Mouse (Mus musculus): ENCODE data around the gene Susd1. TPM values are rescaled to one million over a fixed set of nuclear protein-coding genes. Genes with fewer than 3 reads are reported as not detected.

Gene Susd1
- total and polyA plus RNA-seq, 3 experiments, result 1.5 to 2.3 (median 1.6) TPM

- Histone ChIP-seq H3K27me3 (ENCODE audit: control insufficient read depth, insufficient read depth, low read length) (no peaks in the 10 kb centered on the region), H3K9ac (ENCODE audit: low read depth, low read length) (no peak overlapping the region), H3K36me3 (ENCODE audit: control insufficient read depth, insufficient read depth, low read length) (no peaks in the 10 kb centered on the region), H3K4me1 (ENCODE audit: control insufficient read depth, insufficient read depth, low read length) (no peaks in the 10 kb centered on the region), H3K79me2 (replicated peaks; ENCODE audit: control insufficient read depth, insufficient read depth, low read length) (no peaks in the 10 kb centered on the region), H3K4me3 (no peak overlapping the region), H3K27ac (no peak overlapping the region)
- DNase-seq, result no peak
- intact Hi-C loops (cut with DNase I), result no loop called here
- TF ChIP-seq POLR2A (IDR thresholded peaks at IDR 0.05; ENCODE audit: insufficient read depth, low read depth, low read length), result no peak
- TF ChIP-seq CTCF (IDR thresholded peaks at IDR 0.05), result no peak
- no peak for TF ChIP-seq EP300 (IDR thresholded peaks at IDR 0.05; ENCODE audit: insufficient read depth, low read depth, low read length)
- 62% methylated on average over 6 of the region's 6 CpGs for WGBS
These were observed 9.3 kb downstream of the Susd1 start for GRCm38 (mm10) chr4:59429128-59429527.

- Histone ChIP-seq H3K4me1 (ENCODE audit: control insufficient read depth, insufficient read depth, low read length) (no peaks in the 10 kb centered on the region), H3K9ac (ENCODE audit: low read depth, low read length) (no peak overlapping the region), H3K4me3 (no peak overlapping the region), H3K36me3 (ENCODE audit: control insufficient read depth, insufficient read depth, low read length) (no peaks in the 10 kb centered on the region), H3K27ac (no peak overlapping the region), H3K79me2 (replicated peaks; ENCODE audit: control insufficient read depth, insufficient read depth, low read length) (no peaks in the 10 kb centered on the region), H3K27me3 (ENCODE audit: control insufficient read depth, insufficient read depth, low read length) (no peaks in the 10 kb centered on the region)
- TF ChIP-seq EP300 (IDR thresholded peaks at IDR 0.05; ENCODE audit: insufficient read depth, low read depth, low read length), result no peak
- no peak for TF ChIP-seq POLR2A (IDR thresholded peaks at IDR 0.05; ENCODE audit: insufficient read depth, low read depth, low read length)
- TF ChIP-seq CTCF (IDR thresholded peaks at IDR 0.05), result no peak
- intact Hi-C loops (cut with DNase I), result no loop called here
- no peak for DNase-seq
- WGBS, result 92% methylated on average over 5 of the region's 5 CpGs
These were observed 12.0 kb downstream of the Susd1 start for GRCm38 (mm10) chr4:59426429-59426828.

- TF ChIP-seq EP300 (IDR thresholded peaks at IDR 0.05; ENCODE audit: insufficient read depth, low read depth, low read length) (no peak), POLR2A (IDR thresholded peaks at IDR 0.05; ENCODE audit: insufficient read depth, low read depth, low read length) (no peak), CTCF (IDR thresholded peaks at IDR 0.05) (no peak)
- intact Hi-C loops (cut with DNase I), result no loop called here
- no peak for DNase-seq
These were observed 15.6 kb downstream of the Susd1 start for GRCm38 (mm10) chr4:59422808-59423207.

GRCm38 (mm10) chr4:59422025-59422783 is 16.2 kb downstream of the Susd1 start:
- H3K4me1 ChIP-seq (ENCODE audit: control insufficient read depth, insufficient read depth, low read length), result no peaks in the 10 kb centered on the region
- no peak for DNase-seq
- no peaks in the 10 kb centered on the region for H3K27me3 ChIP-seq (ENCODE audit: control insufficient read depth, insufficient read depth, low read length)
- no peak overlapping the region for H3K4me3 ChIP-seq
- H3K79me2 ChIP-seq (replicated peaks; ENCODE audit: control insufficient read depth, insufficient read depth, low read length), result no peaks in the 10 kb centered on the region
- no peak overlapping the region for H3K9ac ChIP-seq (ENCODE audit: low read depth, low read length)
- no peaks in the 10 kb centered on the region for H3K36me3 ChIP-seq (ENCODE audit: control insufficient read depth, insufficient read depth, low read length)
- intact Hi-C loops (cut with DNase I), result no loop called here
- 73% methylated on average over 5 of the region's 5 CpGs for WGBS
- no peak overlapping the region for H3K27ac ChIP-seq
- TF ChIP-seq CTCF (IDR thresholded peaks at IDR 0.05) (no peak), POLR2A (IDR thresholded peaks at IDR 0.05; ENCODE audit: insufficient read depth, low read depth, low read length) (no peak), EP300 (IDR thresholded peaks at IDR 0.05; ENCODE audit: insufficient read depth, low read depth, low read length) (no peak)

More at GRCm38 (mm10) chr4:59422808-59423207, 15.6 kb downstream of the Susd1 start:
- Histone ChIP-seq H3K27me3 (ENCODE audit: control insufficient read depth, insufficient read depth, low read length) (no peaks in the 10 kb centered on the region), H3K79me2 (replicated peaks; ENCODE audit: control insufficient read depth, insufficient read depth, low read length) (no peaks in the 10 kb centered on the region), H3K4me1 (ENCODE audit: control insufficient read depth, insufficient read depth, low read length) (no peaks in the 10 kb centered on the region), H3K4me3 (no peak overlapping the region), H3K36me3 (ENCODE audit: control insufficient read depth, insufficient read depth, low read length) (no peaks in the 10 kb centered on the region), H3K9ac (ENCODE audit: low read depth, low read length) (no peak overlapping the region), H3K27ac (no peak overlapping the region)

- DNase-seq, result no peak
- Histone ChIP-seq H3K4me3 (no peak overlapping the region), H3K36me3 (ENCODE audit: control insufficient read depth, insufficient read depth, low read length) (no peaks in the 10 kb centered on the region), H3K4me1 (ENCODE audit: control insufficient read depth, insufficient read depth, low read length) (no peaks in the 10 kb centered on the region), H3K9ac (ENCODE audit: low read depth, low read length) (no peak overlapping the region), H3K79me2 (replicated peaks; ENCODE audit: control insufficient read depth, insufficient read depth, low read length) (no peaks in the 10 kb centered on the region), H3K27ac (no peak overlapping the region), H3K27me3 (ENCODE audit: control insufficient read depth, insufficient read depth, low read length) (no peaks in the 10 kb centered on the region)
- intact Hi-C loops (cut with DNase I), result no loop called here
- WGBS, result 61% methylated on average over 5 of the region's 5 CpGs
- TF ChIP-seq EP300 (IDR thresholded peaks at IDR 0.05; ENCODE audit: insufficient read depth, low read depth, low read length), result no peak
- no peak for TF ChIP-seq POLR2A (IDR thresholded peaks at IDR 0.05; ENCODE audit: insufficient read depth, low read depth, low read length)
These were observed 17.1 kb downstream of the Susd1 start for GRCm38 (mm10) chr4:59421369-59421746.

- intact Hi-C loops (cut with DNase I), result no loop called here
- H3K36me3 ChIP-seq (ENCODE audit: control insufficient read depth, insufficient read depth, low read length), result no peaks in the 10 kb centered on the region
- no peak for TF ChIP-seq EP300 (IDR thresholded peaks at IDR 0.05; ENCODE audit: insufficient read depth, low read depth, low read length)
- no peak for TF ChIP-seq CTCF (IDR thresholded peaks at IDR 0.05)
- no peak for TF ChIP-seq POLR2A (IDR thresholded peaks at IDR 0.05; ENCODE audit: insufficient read depth, low read depth, low read length)
- H3K79me2 ChIP-seq (replicated peaks; ENCODE audit: control insufficient read depth, insufficient read depth, low read length), result no peaks in the 10 kb centered on the region
- H3K4me3 ChIP-seq, result no peak overlapping the region
- WGBS, result 84% methylated on average over 7 of the region's 7 CpGs
- H3K4me1 ChIP-seq (ENCODE audit: control insufficient read depth, insufficient read depth, low read length), result no peaks in the 10 kb centered on the region
- H3K9ac ChIP-seq (ENCODE audit: low read depth, low read length), result no peak overlapping the region
- no peak overlapping the region for H3K27ac ChIP-seq
- DNase-seq, result no peak
- no peaks in the 10 kb centered on the region for H3K27me3 ChIP-seq (ENCODE audit: control insufficient read depth, insufficient read depth, low read length)
These were observed 17.6 kb downstream of the Susd1 start for GRCm38 (mm10) chr4:59420695-59421368.
